Mouse (Mus musculus) T-helper 17 cell (primary cell): ENCODE measurements around the gene Npc2.

ENCODE experiments used
- in situ Hi-C, 2 experiments: fragments of 300-600 bp; cut with MboI, MseI; formaldehyde crosslinking; loops; 1 replicate in 1 of 2; 2 replicates in 1 of 2; pipeline ENCODE4 v1.15.1; 2025; ENCODE audit warnings: high pct_unique_total_duplicates in 2 of 2

Gene Npc2

GRCm38 (mm10) chr12:84784604-84785381, 11.8 kb upstream of the Npc2 start:
- in situ Hi-C loops = loop anchor here in 1 of 2 experiments (5.0 kb wide), 1 partner anchor 93 kb away; the partner anchor contains the start of gene Ltbp2

- in situ Hi-C loops = loop anchor here in 1 of 2 experiments (10.0 kb wide), 2 partner anchors 449 to 819 kb away; partner anchors contain the start of gene Jdp2
Observed at GRCm38 (mm10) chr12:84776229-84776628, 3.3 kb upstream of the Npc2 start.

- in situ Hi-C loops = loop anchor here in 1 of 2 experiments (10.0 kb wide), 2 partner anchors 450 to 820 kb away; partner anchors contain the start of gene Jdp2
Observed at GRCm38 (mm10) chr12:84774376-84774775, 1.4 kb upstream of the Npc2 start.

GRCm38 (mm10) chr12:84773476-84773875, 524 bp upstream of the Npc2 start:
- in situ Hi-C loops = loop anchor here in 1 of 2 experiments (10.0 kb wide), 2 partner anchors 451 to 821 kb away; partner anchors contain the start of gene Jdp2

GRCm38 (mm10) chr12:84771981-84772520, 901 bp downstream of the Npc2 start:
- in situ Hi-C loops = loop anchor here in 1 of 2 experiments (10.0 kb wide), 2 partner anchors 453 to 823 kb away; partner anchors contain the start of gene Jdp2

GRCm38 (mm10) chr12:84769624-84770023, 3.3 kb downstream of the Npc2 start:
- in situ Hi-C loops = loop anchor here in 1 of 2 experiments (10.0 kb wide), 2 partner anchors 455 to 825 kb away; partner anchors contain the start of gene Jdp2

GRCm38 (mm10) chr12:84767510-84767909, 5.4 kb downstream of the Npc2 start:
- in situ Hi-C loops = no loop called here

GRCm38 (mm10) chr12:84766113-84766735, 6.7 kb downstream of the Npc2 start:
- in situ Hi-C loops = no loop called here

- in situ Hi-C loops = no loop called here
Observed at GRCm38 (mm10) chr12:84765506-84765905, 7.4 kb downstream of the Npc2 start.

GRCm38 (mm10) chr12:84764756-84765155, 8.2 kb downstream of the Npc2 start:
- in situ Hi-C loops = no loop called here

GRCm38 (mm10) chr12:84763577-84764218, 9.3 kb downstream of the Npc2 start:
- in situ Hi-C loops = no loop called here

GRCm38 (mm10) chr12:84762532-84762931, 10.4 kb downstream of the Npc2 start:
- in situ Hi-C loops = no loop called here

GRCm38 (mm10) chr12:84759063-84759462, 13.9 kb downstream of the Npc2 start:
- in situ Hi-C loops = no loop called here

GRCm38 (mm10) chr12:84756016-84756415, 16.9 kb downstream of the Npc2 start:
- in situ Hi-C loops = no loop called here

GRCm38 (mm10) chr12:84755008-84755695, 17.8 kb downstream of the Npc2 start:
- in situ Hi-C loops = no loop called here

GRCm38 (mm10) chr12:84752131-84752977, 20.6 kb downstream of the Npc2 start:
- in situ Hi-C loops = loop anchor here (5.0 kb wide), 2 partner anchors 95 to 100 kb away; no protein-coding TSS in a partner anchor

- in situ Hi-C loops = loop anchor here (5.0 kb wide), 2 partner anchors 93 to 98 kb away; no protein-coding TSS in a partner anchor
Observed at GRCm38 (mm10) chr12:84750661-84751060, 22.3 kb downstream of the Npc2 start.

GRCm38 (mm10) chr12:84748134-84748533, 24.8 kb downstream of the Npc2 start:
- in situ Hi-C loops = no loop called here

GRCm38 (mm10) chr12:84745700-84746099, 27.3 kb downstream of the Npc2 start:
- in situ Hi-C loops = no loop called here

GRCm38 (mm10) chr12:84743496-84743895, 29.5 kb downstream of the Npc2 start:
- in situ Hi-C loops = no loop called here
